Mouse (Mus musculus) embryonic facial prominence, embryonic 12.5 days (tissue): ENCODE results near the gene Evpl. TPM values are rescaled to one million over a fixed set of nuclear protein-coding genes. Genes with fewer than 3 reads are reported as not detected.

Experiments used
- ATAC-seq: fragments of 200-750 bp; cut with Nextera tagmentation; 2 replicates; pipeline ENCODE4 v1.8.0; 2017; ENCODE audit not compliant: insufficient number of reproducible peaks, insufficient read depth, low FRiP score, low TSS enrichment
- H3K27ac ChIP-seq: fragments of 300-500 bp; sonication (generic); 2 replicates; pipeline ENCODE4 v1.5.1; 2016; ENCODE audit warnings: mild to moderate bottlenecking
- H3K27me3 ChIP-seq: fragments of 300-500 bp; sonication (generic); 2 replicates; pipeline ENCODE4 v1.6.1; 2016; ENCODE audit warnings: mild to moderate bottlenecking, moderate library complexity
- H3K36me3 ChIP-seq: fragments of 300-500 bp; sonication (generic); 2 replicates; pipeline ENCODE4 v1.6.1; 2016; ENCODE audit warnings: mild to moderate bottlenecking
- H3K4me1 ChIP-seq: fragments of 300-500 bp; sonication (generic); 2 replicates; pipeline ENCODE4 v1.6.1; 2016
- H3K4me2 ChIP-seq: fragments of 300-500 bp; sonication (generic); replicated peaks from 2 replicates; pipeline ENCODE4 v1.6.1; 2016; ENCODE audit warnings: mild to moderate bottlenecking, moderate library complexity
- H3K4me3 ChIP-seq: fragments of 300-500 bp; sonication (generic); 2 replicates; pipeline ENCODE4 v1.5.1; 2016; ENCODE audit warnings: mild to moderate bottlenecking
- H3K9ac ChIP-seq: fragments of 300-500 bp; sonication (generic); 2 replicates; pipeline ENCODE4 v1.6.1; 2016; ENCODE audit warnings: mild to moderate bottlenecking, moderate library complexity
- H3K9me3 ChIP-seq: fragments of 300-500 bp; sonication (generic); 2 replicates; pipeline ENCODE4 v1.6.1; 2016; ENCODE audit warnings: mild to moderate bottlenecking, moderate library complexity
- WGBS: fragments of 180-500 bp; shearing (Covaris S2); methylation state at CpG from one replicate; pipeline ENCODE4 v1.1.7; 2016; 5-methylcytosine and 5-hydroxymethylcytosine counted together
- polyA plus RNA-seq: library from polyadenylated mRNA; unstranded; fragments of >200 nt; fragmentation: Nextera tagmentation; extraction: Ambion mirVana; gene quantifications from 2 replicates; pipeline ENCODE4 v1.2.1, GENCODE M21; 2016

The Evpl gene
- polyA plus RNA-seq, 1 experiment from 2014 or later = 3.1 TPM

DNA sequence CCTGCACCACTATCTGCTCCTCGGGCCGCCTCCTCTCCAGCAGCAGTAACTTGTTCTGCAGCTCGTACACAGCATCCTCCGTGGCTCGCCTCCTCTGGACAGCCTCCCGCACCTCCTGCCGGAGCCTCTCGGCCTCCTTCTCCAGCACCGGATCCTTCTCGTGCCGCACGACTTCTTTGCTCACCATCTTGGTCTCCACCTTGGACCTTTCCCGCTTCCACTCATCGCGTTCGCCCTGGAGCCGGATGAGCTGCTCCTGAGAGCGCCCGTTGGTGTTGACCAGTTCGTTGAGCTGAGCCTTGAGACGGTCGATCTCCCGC is 15.2 kb downstream of the Evpl start:
- H3K4me2 ChIP-seq = peak overlapping the region; percentile 59
- no peak for ATAC-seq
- H3K9ac ChIP-seq = peak overlapping the region; percentile 21
- peaks cover 38% of the 10 kb centered on the region for H3K27me3 ChIP-seq
- H3K4me3 ChIP-seq = peak overlapping the region; percentile 35
- no peaks in the 10 kb centered on the region for H3K36me3 ChIP-seq
- H3K9me3 ChIP-seq = peaks cover 9% of the 10 kb centered on the region
- no peak overlapping the region for H3K27ac ChIP-seq
- peaks cover 21% of the 10 kb centered on the region for H3K4me1 ChIP-seq
- 18% methylated on average over 23 of the region's 23 CpGs for WGBS

GRCm38 (mm10) chr11:116221931-116222739 is 15.7 kb downstream of the Evpl start:
- no peak for ATAC-seq
- Histone ChIP-seq H3K27me3 (peaks cover 38% of the 10 kb centered on the region), H3K4me2 (peak overlapping the region; percentile 59), H3K36me3 (no peaks in the 10 kb centered on the region), H3K4me3 (peak overlapping the region; percentile 35), H3K9me3 (peaks cover 9% of the 10 kb centered on the region), H3K27ac (no peak overlapping the region), H3K4me1 (peaks cover 21% of the 10 kb centered on the region), H3K9ac (peak overlapping the region; percentile 21)
- WGBS = 15% methylated on average over 53 of the region's 53 CpGs

GRCm38 (mm10) chr11:116219885-116220284 is 18.0 kb downstream of the Evpl start:
- no peak overlapping the region for H3K4me2 ChIP-seq
- peaks cover 21% of the 10 kb centered on the region for H3K4me1 ChIP-seq
- no peak overlapping the region for H3K9ac ChIP-seq
- WGBS = 18% methylated on average over 4 of the region's 4 CpGs
- H3K27ac ChIP-seq = no peak overlapping the region
- peaks cover 9% of the 10 kb centered on the region for H3K9me3 ChIP-seq
- H3K27me3 ChIP-seq = peaks cover 35% of the 10 kb centered on the region
- no peak overlapping the region for H3K4me3 ChIP-seq
- no peaks in the 10 kb centered on the region for H3K36me3 ChIP-seq
- no peak for ATAC-seq

GRCm38 (mm10) chr11:116218737-116219400 is 19.0 kb downstream of the Evpl start:
- Histone ChIP-seq H3K9ac (no peak overlapping the region), H3K4me2 (no peak overlapping the region), H3K4me3 (no peak overlapping the region), H3K27me3 (peaks cover 30% of the 10 kb centered on the region), H3K4me1 (peaks cover 21% of the 10 kb centered on the region), H3K36me3 (no peaks in the 10 kb centered on the region), H3K27ac (peak overlapping the region; percentile 46; the same call in 1 of the 2 replicates), H3K9me3 (peaks cover 9% of the 10 kb centered on the region)
- WGBS = 62% methylated on average over 7 of the region's 7 CpGs
- ATAC-seq = 0 out of 2 replicates have a peak, but pooled peaks have one; percentile 47

DNA sequence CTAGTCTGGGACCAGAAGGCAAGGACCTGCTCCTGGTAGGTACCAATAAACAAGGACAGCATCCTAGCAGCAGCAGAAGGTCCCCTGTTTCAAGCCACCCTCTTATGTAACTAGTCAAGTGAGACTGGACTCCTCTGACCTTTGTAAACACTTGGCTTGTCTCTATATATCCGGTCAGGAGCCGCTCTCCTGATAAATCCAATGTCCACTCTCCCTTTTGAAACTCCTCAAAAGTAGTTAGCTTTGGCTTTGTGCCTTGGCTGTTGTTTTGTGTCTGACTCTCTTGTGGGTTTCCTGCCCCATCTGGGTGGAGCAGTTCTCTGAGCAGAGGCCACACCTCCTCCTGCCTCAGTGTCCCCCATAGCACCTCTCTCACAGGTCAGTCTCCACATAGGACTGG is 19.6 kb downstream of the Evpl start:
- Histone ChIP-seq H3K9ac (no peak overlapping the region), H3K36me3 (no peaks in the 10 kb centered on the region), H3K27ac (0 out of 2 replicates have a peak overlapping the region, but pooled peaks have one; percentile 46), H3K9me3 (peaks cover 9% of the 10 kb centered on the region), H3K4me2 (no peak overlapping the region), H3K27me3 (peaks cover 24% of the 10 kb centered on the region), H3K4me1 (peaks cover 21% of the 10 kb centered on the region), H3K4me3 (no peak overlapping the region)
- 94% methylated on average over 2 of the region's 2 CpGs for WGBS
- ATAC-seq = no peak

DNA sequence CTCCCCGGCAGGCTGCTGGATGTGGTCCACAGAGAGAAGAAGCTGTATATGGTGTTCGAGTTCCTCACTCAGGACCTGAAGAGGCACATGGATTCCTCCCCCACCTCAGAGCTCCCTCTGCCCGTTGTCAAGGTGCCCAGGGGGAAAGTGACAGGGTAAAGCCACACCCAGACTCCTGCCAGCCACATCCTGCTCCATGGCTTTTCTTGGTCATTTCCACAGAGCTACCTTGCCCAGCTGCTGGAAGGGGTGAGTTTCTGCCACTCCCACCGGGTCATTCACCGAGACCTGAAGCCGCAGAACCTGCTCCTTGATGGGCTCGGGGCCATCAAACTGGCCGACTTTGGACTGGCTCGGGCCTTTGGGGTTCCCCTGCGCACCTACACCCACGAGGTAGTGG is 21.3 kb downstream of the Evpl start:
- peaks cover 5% of the 10 kb centered on the region for H3K9me3 ChIP-seq
- peaks cover 7% of the 10 kb centered on the region for H3K27me3 ChIP-seq
- WGBS = 87% methylated on average over 11 of the region's 11 CpGs
- H3K4me1 ChIP-seq = peaks cover 10% of the 10 kb centered on the region
- H3K9ac ChIP-seq = no peak overlapping the region
- H3K4me2 ChIP-seq = no peak overlapping the region
- H3K27ac ChIP-seq = no peak overlapping the region
- H3K4me3 ChIP-seq = no peak overlapping the region
- no peak for ATAC-seq
- no peaks in the 10 kb centered on the region for H3K36me3 ChIP-seq

DNA sequence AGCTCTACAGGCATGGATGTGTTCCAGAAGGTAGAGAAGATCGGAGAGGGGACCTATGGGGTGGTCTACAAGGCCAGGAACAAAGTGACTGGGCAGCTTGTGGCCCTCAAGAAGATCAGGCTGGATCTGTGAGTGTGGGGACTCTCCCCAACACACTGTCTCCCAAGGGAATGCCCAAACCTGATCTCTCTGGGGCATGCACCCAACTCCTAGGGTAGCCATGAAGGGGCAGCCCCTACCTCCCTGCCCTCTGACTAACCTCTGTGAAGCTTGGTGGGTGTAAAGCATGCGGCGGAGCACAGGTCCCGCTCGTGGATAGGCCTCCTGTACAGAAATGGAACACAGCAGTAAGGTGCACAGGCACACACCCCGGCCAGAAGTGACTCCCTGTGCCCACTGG is 21.9 kb downstream of the Evpl start:
- no peak overlapping the region for H3K27ac ChIP-seq
- no peak overlapping the region for H3K4me2 ChIP-seq
- 92% methylated on average over 6 of the region's 6 CpGs for WGBS
- peaks cover 1% of the 10 kb centered on the region; the same call in 1 of the 2 replicates for H3K27me3 ChIP-seq
- H3K9me3 ChIP-seq = no peaks in the 10 kb centered on the region
- ATAC-seq = no peak
- H3K9ac ChIP-seq = no peak overlapping the region
- H3K36me3 ChIP-seq = no peaks in the 10 kb centered on the region
- H3K4me1 ChIP-seq = peaks cover 10% of the 10 kb centered on the region
- no peak overlapping the region for H3K4me3 ChIP-seq

DNA sequence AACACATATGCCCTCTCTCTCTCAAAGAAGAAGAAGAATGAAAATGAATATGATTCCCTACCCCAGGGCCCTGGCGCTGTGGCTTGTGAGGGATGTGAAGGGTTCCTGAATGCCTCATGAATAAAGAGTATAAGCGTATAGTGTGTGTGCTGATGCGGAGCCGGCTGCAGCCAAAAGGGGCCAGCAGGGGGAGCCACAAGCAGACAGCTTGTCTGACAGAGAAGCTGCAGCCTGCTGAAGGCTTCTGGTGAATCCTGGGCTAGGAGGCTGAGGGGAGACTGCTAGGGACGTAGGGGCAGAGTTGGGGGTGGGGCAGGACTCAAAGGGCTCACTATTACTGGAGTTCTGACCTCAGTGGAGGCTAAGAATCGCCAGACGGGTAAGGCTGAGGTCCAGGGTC is 22.7 kb downstream of the Evpl start:
- H3K27me3 ChIP-seq = no peaks in the 10 kb centered on the region
- WGBS = 76% methylated on average over 7 of the region's 7 CpGs
- no peak overlapping the region for H3K9ac ChIP-seq
- peaks cover 10% of the 10 kb centered on the region for H3K4me1 ChIP-seq
- H3K36me3 ChIP-seq = no peaks in the 10 kb centered on the region
- no peak for ATAC-seq
- no peak overlapping the region for H3K4me2 ChIP-seq
- H3K9me3 ChIP-seq = no peaks in the 10 kb centered on the region
- no peak overlapping the region for H3K4me3 ChIP-seq
- H3K27ac ChIP-seq = no peak overlapping the region

DNA sequence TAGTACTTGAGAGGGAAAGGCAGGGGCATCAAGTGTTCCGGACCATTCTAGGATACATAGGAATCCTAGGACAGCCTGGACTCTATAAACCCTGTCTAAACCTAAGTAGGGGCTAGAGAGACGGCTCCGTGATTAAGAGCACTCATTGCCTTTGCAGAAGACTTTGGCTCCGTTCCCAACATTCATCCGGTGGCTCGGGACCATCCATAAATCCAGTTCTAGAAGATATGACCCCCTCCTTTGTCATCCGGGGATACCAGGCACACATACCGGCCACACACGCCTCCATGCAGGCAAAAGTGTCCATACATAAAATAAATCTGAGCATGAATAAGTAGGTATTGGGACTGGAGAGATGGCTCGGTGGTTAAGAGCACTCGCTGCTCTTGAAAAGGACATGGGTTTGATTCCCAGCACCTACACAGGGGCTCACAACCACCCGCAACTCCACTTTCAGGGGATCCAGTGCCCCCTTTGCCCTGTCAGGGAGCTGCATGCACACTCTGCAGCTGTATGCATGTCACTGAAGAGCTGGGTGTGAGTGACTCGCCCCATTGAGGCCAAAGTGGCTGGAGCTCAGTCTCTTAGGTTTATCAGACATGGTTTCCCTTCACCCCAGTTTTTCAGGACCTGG is 23.9 kb downstream of the Evpl start:
- peaks cover 2% of the 10 kb centered on the region for H3K4me1 ChIP-seq
- no peaks in the 10 kb centered on the region for H3K9me3 ChIP-seq
- WGBS = 93% methylated on average over 13 of the region's 13 CpGs
- H3K27ac ChIP-seq = no peak overlapping the region
- no peaks in the 10 kb centered on the region for H3K36me3 ChIP-seq
- no peak overlapping the region for H3K9ac ChIP-seq
- no peak for ATAC-seq
- no peak overlapping the region for H3K4me3 ChIP-seq
- H3K4me2 ChIP-seq = no peak overlapping the region
- no peaks in the 10 kb centered on the region for H3K27me3 ChIP-seq

DNA sequence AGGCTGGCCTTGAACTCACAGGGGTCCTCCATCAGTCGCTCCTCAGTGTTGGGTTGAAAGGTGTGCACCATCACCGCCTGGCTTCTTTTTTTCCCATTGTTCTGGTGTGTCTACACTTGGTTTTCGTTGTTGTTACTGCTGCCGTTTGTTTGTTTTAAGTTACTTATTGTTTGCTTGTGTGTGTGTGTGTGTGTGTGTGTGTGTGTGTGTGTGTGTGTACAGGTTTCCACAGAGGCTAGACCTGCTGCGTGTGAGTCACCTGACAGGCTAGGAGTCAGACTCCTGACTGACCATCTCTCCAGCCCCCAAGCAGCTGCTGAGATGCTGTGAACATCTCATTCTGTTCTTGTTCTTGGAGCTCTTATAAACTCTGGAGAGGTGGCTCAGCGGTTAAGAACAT is 25.0 kb downstream of the Evpl start:
- Histone ChIP-seq H3K36me3 (no peaks in the 10 kb centered on the region), H3K4me3 (no peak overlapping the region), H3K4me2 (no peak overlapping the region), H3K9ac (no peak overlapping the region), H3K27me3 (no peaks in the 10 kb centered on the region), H3K9me3 (no peaks in the 10 kb centered on the region), H3K4me1 (no peaks in the 10 kb centered on the region), H3K27ac (no peak overlapping the region)
- ATAC-seq = no peak
- 93% methylated on average over 6 of the region's 6 CpGs for WGBS

- Histone ChIP-seq H3K27me3 (no peaks in the 10 kb centered on the region), H3K4me2 (no peak overlapping the region), H3K9me3 (no peaks in the 10 kb centered on the region), H3K9ac (no peak overlapping the region), H3K4me1 (no peaks in the 10 kb centered on the region), H3K27ac (no peak overlapping the region), H3K36me3 (peaks cover 15% of the 10 kb centered on the region), H3K4me3 (no peak overlapping the region)
- WGBS = 72% methylated on average over 5 of the region's 5 CpGs
- no peak for ATAC-seq
Measured at GRCm38 (mm10) chr11:116210696-116211095, 27.2 kb downstream of the Evpl start.

DNA sequence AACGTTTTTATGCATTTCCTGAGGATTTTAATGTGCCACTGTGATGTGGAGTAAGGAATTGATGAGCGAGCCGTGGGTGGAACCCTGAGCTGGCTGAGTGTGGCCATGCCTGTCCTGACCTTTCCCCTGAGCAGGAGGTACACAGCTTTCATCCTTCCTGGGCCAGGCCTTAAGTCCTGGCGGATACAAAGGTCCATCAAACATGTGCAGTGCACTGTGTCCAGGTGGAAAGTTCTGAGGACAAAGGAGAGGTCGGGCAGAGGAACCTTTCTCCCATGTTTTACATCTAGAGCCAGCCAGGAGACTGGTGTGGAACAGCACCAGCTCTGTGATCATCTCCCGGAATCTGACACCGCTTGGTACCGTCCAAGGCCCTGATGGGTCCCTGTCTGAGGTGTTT is 28.6 kb downstream of the Evpl start:
- H3K27me3 ChIP-seq = no peaks in the 10 kb centered on the region
- WGBS = 79% methylated on average over 8 of the region's 8 CpGs
- peaks cover 18% of the 10 kb centered on the region for H3K36me3 ChIP-seq
- no peak overlapping the region for H3K4me2 ChIP-seq
- no peak overlapping the region for H3K27ac ChIP-seq
- H3K4me3 ChIP-seq = no peak overlapping the region
- H3K4me1 ChIP-seq = no peaks in the 10 kb centered on the region
- H3K9me3 ChIP-seq = no peaks in the 10 kb centered on the region
- no peak for ATAC-seq
- no peak overlapping the region for H3K9ac ChIP-seq
